Mouse (Mus musculus) splenic B cell, adult 2 months (primary cell): ENCODE measurements at regions not wholly inside any gene's neighbourhood (a gene's known extent, or its start where the extent isn't known, plus 50 kb on each side); places are given as distances from the start of the nearest gene placed in this dataset.

Experiments used
- DNase-seq: peaks from one replicate; pipeline ENCODE4 v3.0.0-alpha.2; 2011; ENCODE audit warnings: low read depth, low spot score
- H3K27me3 ChIP-seq: 2 replicates; pipeline ENCODE4 v1.6.1; 2012; ENCODE audit warnings: mild to moderate bottlenecking, low read length, moderate library complexity, mixed read lengths; ENCODE audit not compliant: control insufficient read depth, poor library complexity, insufficient read depth, severe bottlenecking
- H3K36me3 ChIP-seq: 2 replicates; pipeline ENCODE4 v1.6.1; 2012; ENCODE audit warnings: mild to moderate bottlenecking, low read length, moderate library complexity, mixed read lengths; ENCODE audit not compliant: control insufficient read depth, poor library complexity, insufficient read depth, severe bottlenecking

- no peaks in the 10 kb centered on the region for H3K27me3 ChIP-seq
- DNase-seq = no peak
- H3K36me3 ChIP-seq = no peaks in the 10 kb centered on the region
Measured at GRCm38 (mm10) chr3:37836749-37837148, 112.5 kb upstream of the Gm5148 start.

- H3K36me3 ChIP-seq = no peaks in the 10 kb centered on the region
- H3K27me3 ChIP-seq = no peaks in the 10 kb centered on the region
- no peak for DNase-seq
Measured at GRCm38 (mm10) chr3:37835687-37836086, 111.4 kb upstream of the Gm5148 start.

GRCm38 (mm10) chr3:37835135-37835534, 110.8 kb upstream of the Gm5148 start:
- no peak for DNase-seq
- Histone ChIP-seq H3K36me3 (no peaks in the 10 kb centered on the region), H3K27me3 (no peaks in the 10 kb centered on the region)

GRCm38 (mm10) chr3:37834626-37835025, 110.3 kb upstream of the Gm5148 start:
- H3K27me3 ChIP-seq = no peaks in the 10 kb centered on the region
- DNase-seq = no peak
- no peaks in the 10 kb centered on the region for H3K36me3 ChIP-seq

- DNase-seq = no peak
- no peaks in the 10 kb centered on the region for H3K27me3 ChIP-seq
- no peaks in the 10 kb centered on the region for H3K36me3 ChIP-seq
Measured at GRCm38 (mm10) chr3:37833387-37833786, 109.1 kb upstream of the Gm5148 start.

GRCm38 (mm10) chr3:37827546-37827945, 103.3 kb upstream of the Gm5148 start:
- no peak for DNase-seq
- no peaks in the 10 kb centered on the region for H3K27me3 ChIP-seq

GRCm38 (mm10) chr3:37825602-37826001, 101.3 kb upstream of the Gm5148 start:
- Histone ChIP-seq H3K36me3 (no peaks in the 10 kb centered on the region), H3K27me3 (no peaks in the 10 kb centered on the region)
- DNase-seq = no peak

More at GRCm38 (mm10) chr3:37827546-37827945, 103.3 kb upstream of the Gm5148 start:
- H3K36me3 ChIP-seq = no peaks in the 10 kb centered on the region

- Histone ChIP-seq H3K36me3 (no peaks in the 10 kb centered on the region), H3K27me3 (no peaks in the 10 kb centered on the region)
Measured at GRCm38 (mm10) chr3:37824681-37825080, 100.4 kb upstream of the Gm5148 start.

GRCm38 (mm10) chr3:37819503-37819902, 95.2 kb upstream of the Gm5148 start:
- no peaks in the 10 kb centered on the region for H3K27me3 ChIP-seq
- no peaks in the 10 kb centered on the region for H3K36me3 ChIP-seq
- DNase-seq = no peak

More at GRCm38 (mm10) chr3:37824681-37825080, 100.4 kb upstream of the Gm5148 start:
- no peak for DNase-seq

- Histone ChIP-seq H3K27me3 (no peaks in the 10 kb centered on the region), H3K36me3 (no peaks in the 10 kb centered on the region)
- no peak for DNase-seq
Measured at GRCm38 (mm10) chr3:37817434-37817805, 93.1 kb upstream of the Gm5148 start.

GRCm38 (mm10) chr3:37816781-37817433, 92.6 kb upstream of the Gm5148 start:
- DNase-seq = no peak
- Histone ChIP-seq H3K36me3 (no peaks in the 10 kb centered on the region), H3K27me3 (no peaks in the 10 kb centered on the region)

- Histone ChIP-seq H3K36me3 (no peaks in the 10 kb centered on the region), H3K27me3 (no peaks in the 10 kb centered on the region)
- no peak for DNase-seq
Measured at GRCm38 (mm10) chr3:37815771-37816170, 91.5 kb upstream of the Gm5148 start.

GRCm38 (mm10) chr3:37812936-37813335, 88.6 kb upstream of the Gm5148 start:
- no peak for DNase-seq
- Histone ChIP-seq H3K27me3 (no peaks in the 10 kb centered on the region), H3K36me3 (no peaks in the 10 kb centered on the region)

GRCm38 (mm10) chr3:37811429-37811828, 87.1 kb upstream of the Gm5148 start:
- DNase-seq = no peak
- H3K36me3 ChIP-seq = no peaks in the 10 kb centered on the region
- no peaks in the 10 kb centered on the region for H3K27me3 ChIP-seq

- Histone ChIP-seq H3K27me3 (no peaks in the 10 kb centered on the region), H3K36me3 (no peaks in the 10 kb centered on the region)
- DNase-seq = no peak
Measured at GRCm38 (mm10) chr3:37810763-37811162, 86.5 kb upstream of the Gm5148 start.

- Histone ChIP-seq H3K27me3 (no peaks in the 10 kb centered on the region), H3K36me3 (no peaks in the 10 kb centered on the region)
- peak; percentile 37 for DNase-seq
Measured at GRCm38 (mm10) chr3:37805805-37806148, 81.5 kb upstream of the Gm5148 start.
